Mouse (Mus musculus) neural tube, postnatal 0 days (tissue): Measurements from ENCODE around the gene Olfr495. TPM values are rescaled to one million over a fixed set of nuclear protein-coding genes. Genes with fewer than 3 reads are reported as not detected.

Source experiments
- polyA plus RNA-seq: library from polyadenylated mRNA; unstranded; fragments of >200 nt; fragmentation: Nextera tagmentation; extraction: Ambion mirVana; gene quantifications from 2 replicates; pipeline ENCODE4 v1.2.1, GENCODE M21; 2015

Gene Olfr495
- polyA plus RNA-seq: not detected in 2 replicates

GRCm38 (mm10) chr7:108392867-108393266, at the start of gene Olfr495:
Olfr495 (plus strand) TSS chr7:108393167.

GRCm38 (mm10) chr7:108346879-108347278, 46.1 kb upstream of the Olfr495 start, which contains the start of gene Olfr493:
Olfr493 (minus strand) TSS chr7:108346979.

GRCm38 (mm10) chr7:108365035-108365434, 27.9 kb upstream of the Olfr495 start, which contains the start of gene Olfr494:
Olfr494 (plus strand) TSS chr7:108365335.

GRCm38 (mm10) chr7:108420121-108420520, 27.2 kb downstream of the Olfr495 start, which contains the start of gene Olfr497:
Olfr497 (plus strand) TSS chr7:108420421.

Other genes starting within 250 kb of the Olfr495 start
- not detected in 2 replicates for gene Olfr485, start 233.3 kb upstream of the Olfr495 start, polyA plus RNA-seq
- not detected in 2 replicates for gene Olfr486, start 220.4 kb upstream of the Olfr495 start, polyA plus RNA-seq
- gene Olfr487, start 178.5 kb upstream of the Olfr495 start, polyA plus RNA-seq: not detected in 2 replicates
- not detected in 2 replicates for gene Olfr488, start 134.8 kb upstream of the Olfr495 start, polyA plus RNA-seq
- not detected in 2 replicates for gene Olfr490, start 104.2 kb upstream of the Olfr495 start, polyA plus RNA-seq
- not detected in 2 replicates for gene Olfr491, start 79.7 kb upstream of the Olfr495 start, polyA plus RNA-seq
- not detected in 2 replicates for gene Olfr492, start 69.5 kb upstream of the Olfr495 start, polyA plus RNA-seq
- not detected in 2 replicates for gene Olfr493, start 46.2 kb upstream of the Olfr495 start, polyA plus RNA-seq
- gene Olfr494, start 27.8 kb upstream of the Olfr495 start, polyA plus RNA-seq: not detected in 2 replicates
- not detected in 2 replicates for gene Olfr497, start 27.3 kb downstream of the Olfr495 start, polyA plus RNA-seq
- not detected in 2 replicates for gene Olfr498, start 72.2 kb downstream of the Olfr495 start, polyA plus RNA-seq
- gene Olfr502, start 131.9 kb downstream of the Olfr495 start, polyA plus RNA-seq: not detected in 2 replicates
- gene Olfr503, start 151.4 kb downstream of the Olfr495 start, polyA plus RNA-seq: not detected in 2 replicates
- gene Olfr504, start 172.6 kb downstream of the Olfr495 start, polyA plus RNA-seq: not detected in 2 replicates
- gene Olfr506, start 217.6 kb downstream of the Olfr495 start, polyA plus RNA-seq: not detected in 2 replicates
- gene Olfr507, start 228.6 kb downstream of the Olfr495 start, polyA plus RNA-seq: not detected in 2 replicates
- not detected in 2 replicates for gene Olfr508, start 236.8 kb downstream of the Olfr495 start, polyA plus RNA-seq